Mouse (Mus musculus): Measurements from ENCODE around the gene Chpf.

GRCm38 (mm10) chr1:75438782-75439181, 40.3 kb downstream of the Chpf start:
- TF ChIP-seq GATA1 (IDR thresholded peaks at IDR 0.05; ENCODE audit: borderline replicate concordance, low read length) (no peak), FLI1 (IDR thresholded peaks at IDR 0.05; ENCODE audit: low read length) (no peak)
